Mouse (Mus musculus) embryonic fibroblast, embryonic 13.5 days (primary cell): ENCODE data around the gene Capzb.

Experiments used
- CTCF ChIP-seq: IDR thresholded peaks from 2 replicates; pipeline ENCODE4 v1.5.1; 2011; ENCODE audit warnings: mild to moderate bottlenecking, control low read depth, low read length, moderate library complexity, borderline replicate concordance; ENCODE audit not compliant: insufficient read depth
- POLR2A ChIP-seq: IDR thresholded peaks from 2 replicates; pipeline ENCODE4 v1.6.1; 2011; ENCODE audit warnings: low read depth, mild to moderate bottlenecking, control low read depth, low read length, moderate library complexity

DNA sequence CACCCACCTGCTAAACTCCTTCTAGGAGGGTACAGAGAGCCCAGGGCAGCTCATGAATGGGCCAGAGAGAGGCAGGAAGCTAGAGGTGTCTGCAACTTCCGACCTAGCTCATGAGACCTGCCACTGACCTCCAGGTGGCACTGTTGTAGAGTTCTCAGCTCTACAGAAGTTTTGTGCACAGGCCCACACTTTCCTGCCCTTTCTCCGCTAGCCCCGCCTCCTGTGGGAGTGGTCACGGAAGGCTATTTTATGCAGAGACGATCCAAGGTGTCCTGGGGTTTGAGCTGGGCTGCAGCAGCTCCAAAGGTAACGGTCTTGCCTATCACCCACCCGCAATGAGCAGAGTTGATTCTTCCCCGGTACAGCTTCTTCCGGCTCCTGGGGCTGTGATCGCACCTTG is 137.9 kb downstream of the Capzb start:
- TF ChIP-seq CTCF = peak; percentile 58; the same call in 1 of the 2 replicates
- no peak for TF ChIP-seq POLR2A
